Mouse (Mus musculus) layer of hippocampus, postnatal 25 days (tissue): ENCODE results near the gene Gm136. TPM values are rescaled to one million over a fixed set of nuclear protein-coding genes. Genes with fewer than 3 reads are reported as not detected.

Source experiments
- DNase-seq, 2 experiments: peaks; one replicate each; pipeline ENCODE4 v3.0.0; 2022; ENCODE audit warnings: mixed read lengths in 2 of 2, low spot score in 1 of 2; ENCODE audit errors: extremely low spot score in 1 of 2
- total RNA-seq, 2 experiments: library from RNA; stranded (reverse); gene quantifications; 2 replicates each; pipeline ENCODE4 v1.2.3; 2021

The Gm136 gene
- total RNA-seq, 2 experiments from 2014 or later = not detected

GRCm38 (mm10) chr4:34719421-34719820 is 36.6 kb downstream of the Gm136 start:
- no peak for DNase-seq

GRCm38 (mm10) chr4:34715062-34715461 is 41.0 kb downstream of the Gm136 start:
- DNase-seq = no peak

- no peak for DNase-seq
These were observed 47.9 kb downstream of the Gm136 start for GRCm38 (mm10) chr4:34708127-34708526.

- DNase-seq = no peak
These were observed 48.8 kb downstream of the Gm136 start for GRCm38 (mm10) chr4:34707248-34707647.

GRCm38 (mm10) chr4:34703029-34703428 is 53.0 kb downstream of the Gm136 start:
- no peak for DNase-seq

GRCm38 (mm10) chr4:34702231-34702630 is 53.8 kb downstream of the Gm136 start:
- DNase-seq = no peak

GRCm38 (mm10) chr4:34701528-34701927 is 54.5 kb downstream of the Gm136 start:
- peak in 1 of 2 experiments; percentile 48 for DNase-seq

Other genes starting within 250 kb of the Gm136 start
- gene Akirin2, start 205.3 kb downstream of the Gm136 start, total RNA-seq = 10 to 100 TPM; 94.3 to 99.4 TPM
- gene Orc3, start 141.3 kb downstream of the Gm136 start, total RNA-seq = 10 to 100 TPM; 44.9 to 60.9 TPM
- gene Rars2, start 141.3 kb downstream of the Gm136 start, total RNA-seq = 10 to 100 TPM; 22.6 to 33.8 TPM
- 10 to 100 TPM; 19.5 to 22.5 TPM for gene Slc35a1, start 68.8 kb downstream of the Gm136 start, total RNA-seq
- gene Cfap206, start 26.1 kb downstream of the Gm136 start, total RNA-seq = 1 to 10 TPM in 1 of 2 experiments, under 1 TPM in 1; 0.75 to 1.5 TPM
- 10 to 100 TPM; 22.4 to 28.2 TPM for gene Smim8, start 22.2 kb upstream of the Gm136 start, total RNA-seq
- 10 to 100 TPM; 23.8 to 26.0 TPM for gene Zfp292, start 126.7 kb upstream of the Gm136 start, total RNA-seq
- not detected for gene Cga, start 137.5 kb upstream of the Gm136 start, total RNA-seq